Mouse (Mus musculus): ENCODE results near the gene Aifm3. TPM values are rescaled to one million over a fixed set of nuclear protein-coding genes. Genes with fewer than 3 reads are reported as not detected.
"Not testable (repeated sequence)": the region's sequence is repeated elsewhere in the genome, so short reads cannot be mapped to it uniquely, and the experiment has no call there.

Gene Aifm3
- polyA plus RNA-seq, 1 experiment from 2014 or later, result 3.0 TPM

GRCm38 (mm10) chr16:17491896-17492561 lies 2.6 kb downstream of the Aifm3 start:
- DNase-seq (ENCODE audit: low spot score, missing footprints) (no peak), ATAC-seq (ENCODE audit: low FRiP score) (no peak)
- Histone ChIP-seq H3K27me3 (ENCODE audit: control insufficient read depth, insufficient read depth, low read length) (peaks cover 11% of the 10 kb centered on the region; the same call in 1 of the 2 replicates), H3K4me3 (ENCODE audit: low read depth, low read length) (no peak overlapping the region), H3K9ac (ENCODE audit: low read length) (no peak overlapping the region), H3K4me1 (ENCODE audit: control insufficient read depth, insufficient read depth, low read length) (peaks cover 11% of the 10 kb centered on the region), H3K36me3 (ENCODE audit: control insufficient read depth, insufficient read depth, low read length) (no peaks in the 10 kb centered on the region), H3K4me2 (no peak overlapping the region), H3K27ac (ENCODE audit: low read depth, low read length) (no peak overlapping the region), H3K9me3 (ENCODE audit: control insufficient read depth, low read length) (no peaks in the 10 kb centered on the region)
- 72% methylated on average over 5 of the region's 5 CpGs for WGBS

GRCm38 (mm10) chr16:17496499-17497305 lies 7.3 kb downstream of the Aifm3 start:
- Histone ChIP-seq H3K9me3 (ENCODE audit: control insufficient read depth, low read length) (no peaks in the 10 kb centered on the region), H3K36me3 (ENCODE audit: control insufficient read depth, insufficient read depth, low read length) (no peaks in the 10 kb centered on the region), H3K27ac (ENCODE audit: low read depth, low read length) (no peak overlapping the region), H3K4me1 (ENCODE audit: control insufficient read depth, insufficient read depth, low read length) (peaks cover 8% of the 10 kb centered on the region), H3K4me2 (no peak overlapping the region), H3K4me3 (ENCODE audit: low read depth, low read length) (no peak overlapping the region), H3K9ac (ENCODE audit: low read length) (no peak overlapping the region), H3K27me3 (ENCODE audit: control insufficient read depth, insufficient read depth, low read length) (no peaks in the 10 kb centered on the region)
- WGBS, result 68% methylated on average over 2 of the region's 2 CpGs
- DNase-seq (ENCODE audit: low spot score, missing footprints), result no peak
- ATAC-seq (ENCODE audit: low FRiP score), result no peak

- Histone ChIP-seq H3K4me3 (ENCODE audit: low read depth, low read length) (no peak overlapping the region), H3K4me1 (ENCODE audit: control insufficient read depth, insufficient read depth, low read length) (peaks cover 8% of the 10 kb centered on the region), H3K36me3 (ENCODE audit: control insufficient read depth, insufficient read depth, low read length) (no peaks in the 10 kb centered on the region), H3K27ac (ENCODE audit: low read depth, low read length) (peak overlapping the region; percentile 14; the same call in 1 of the 2 replicates), H3K4me2 (peak overlapping the region; percentile 15; the same call in 1 of the 2 replicates), H3K9me3 (ENCODE audit: control insufficient read depth, low read length) (no peaks in the 10 kb centered on the region), H3K9ac (ENCODE audit: low read length) (peak overlapping the region; percentile 44; the same call in 1 of the 2 replicates), H3K27me3 (ENCODE audit: control insufficient read depth, insufficient read depth, low read length) (no peaks in the 10 kb centered on the region)
- ATAC-seq (ENCODE audit: low FRiP score), result peak; percentile 94
- 11% methylated on average over 10 of the region's 10 CpGs for WGBS
- peak; percentile 90 for DNase-seq (ENCODE audit: low spot score, missing footprints)
These were observed 10.0 kb downstream of the Aifm3 start for GRCm38 (mm10) chr16:17499249-17499883.

GRCm38 (mm10) chr16:17502681-17503080 lies 13.3 kb downstream of the Aifm3 start:
- H3K27me3 ChIP-seq (ENCODE audit: control insufficient read depth, insufficient read depth, low read length), result no peaks in the 10 kb centered on the region
- H3K4me1 ChIP-seq (ENCODE audit: control insufficient read depth, insufficient read depth, low read length), result peaks cover 8% of the 10 kb centered on the region
- no peak overlapping the region for H3K4me2 ChIP-seq
- DNase-seq (ENCODE audit: low spot score, missing footprints) (no peak), ATAC-seq (ENCODE audit: low FRiP score) (no peak)
- no peaks in the 10 kb centered on the region for H3K36me3 ChIP-seq (ENCODE audit: control insufficient read depth, insufficient read depth, low read length)
- H3K9ac ChIP-seq (ENCODE audit: low read length), result no peak overlapping the region
- no peaks in the 10 kb centered on the region for H3K9me3 ChIP-seq (ENCODE audit: control insufficient read depth, low read length)
- no peak overlapping the region for H3K4me3 ChIP-seq (ENCODE audit: low read depth, low read length)
- 88% methylated on average over 4 of the region's 4 CpGs for WGBS
- no peak overlapping the region for H3K27ac ChIP-seq (ENCODE audit: low read depth, low read length)

- DNase-seq (ENCODE audit: low spot score, missing footprints), result no peak
These were observed 17.7 kb downstream of the Aifm3 start for GRCm38 (mm10) chr16:17507018-17507552.

GRCm38 (mm10) chr16:17508031-17508430 lies 18.6 kb downstream of the Aifm3 start:
- peak overlapping the region; percentile 76 for H3K4me3 ChIP-seq (ENCODE audit: low read depth, low read length)
- peak; percentile 1; the same call in 1 of the 2 replicates for ATAC-seq (ENCODE audit: low FRiP score)
- WGBS, result 35% methylated on average over 3 of the region's 3 CpGs
- H3K4me1 ChIP-seq (ENCODE audit: control insufficient read depth, insufficient read depth, low read length), result peaks cover 10% of the 10 kb centered on the region
- H3K9me3 ChIP-seq (ENCODE audit: control insufficient read depth, low read length); H3K27me3 ChIP-seq (ENCODE audit: control insufficient read depth, insufficient read depth, low read length); H3K36me3 ChIP-seq (ENCODE audit: control insufficient read depth, insufficient read depth, low read length); DNase-seq (ENCODE audit: low spot score, missing footprints): not testable (repeated sequence)
- H3K9ac ChIP-seq (ENCODE audit: low read length), result peak overlapping the region; percentile 87
- H3K4me2 ChIP-seq, result peak overlapping the region; percentile 78
- H3K27ac ChIP-seq (ENCODE audit: low read depth, low read length), result peak overlapping the region; percentile 68; the same call in 1 of the 2 replicates

More at GRCm38 (mm10) chr16:17507018-17507552, 17.7 kb downstream of the Aifm3 start:
- no peaks in the 10 kb centered on the region for H3K9me3 ChIP-seq (ENCODE audit: control insufficient read depth, low read length)
- peaks cover 10% of the 10 kb centered on the region for H3K4me1 ChIP-seq (ENCODE audit: control insufficient read depth, insufficient read depth, low read length)
- no peak overlapping the region for H3K9ac ChIP-seq (ENCODE audit: low read length)
- H3K27ac ChIP-seq (ENCODE audit: low read depth, low read length), result no peak overlapping the region
- H3K4me3 ChIP-seq (ENCODE audit: low read depth, low read length), result no peak overlapping the region
- H3K36me3 ChIP-seq (ENCODE audit: control insufficient read depth, insufficient read depth, low read length), result no peaks in the 10 kb centered on the region
- H3K4me2 ChIP-seq, result no peak overlapping the region
- no peak for ATAC-seq (ENCODE audit: low FRiP score)
- H3K27me3 ChIP-seq (ENCODE audit: control insufficient read depth, insufficient read depth, low read length), result no peaks in the 10 kb centered on the region
- WGBS, result 90% methylated on average over 5 of the region's 5 CpGs

- peaks cover 4% of the 10 kb centered on the region; the same call in 1 of the 2 replicates for H3K36me3 ChIP-seq (ENCODE audit: control insufficient read depth, insufficient read depth, low read length)
- DNase-seq (ENCODE audit: low spot score, missing footprints) (peak; percentile 99), ATAC-seq (ENCODE audit: low FRiP score) (peak; percentile 98)
- peak within 1 kb of the TSS; percentile 78 for H3K4me2 ChIP-seq
- no peaks in the 10 kb centered on the region for H3K27me3 ChIP-seq (ENCODE audit: control insufficient read depth, insufficient read depth, low read length)
- WGBS, result under 1% methylated on average over 50 of the region's 50 CpGs
- no peaks in the 10 kb centered on the region for H3K9me3 ChIP-seq (ENCODE audit: control insufficient read depth, low read length)
- peak within 1 kb of the TSS; percentile 68 for H3K27ac ChIP-seq (ENCODE audit: low read depth, low read length)
- peaks cover 10% of the 10 kb centered on the region for H3K4me1 ChIP-seq (ENCODE audit: control insufficient read depth, insufficient read depth, low read length)
- peak within 1 kb of the TSS; percentile 87 for H3K9ac ChIP-seq (ENCODE audit: low read length)
- H3K4me3 ChIP-seq (ENCODE audit: low read depth, low read length), result peak within 1 kb of the TSS; percentile 76
These were observed 19.3 kb downstream of the Aifm3 start, which contains the start of gene Lztr1 for GRCm38 (mm10) chr16:17508546-17509239. Gene Lztr1, plus strand, starts transcription at chr16:17508688.

GRCm38 (mm10) chr16:17509240-17509597 lies 19.8 kb downstream of the Aifm3 start:
- H3K4me3 ChIP-seq (ENCODE audit: low read depth, low read length), result peak overlapping the region; percentile 76
- no peak overlapping the region for H3K27ac ChIP-seq (ENCODE audit: low read depth, low read length)
- no peaks in the 10 kb centered on the region for H3K27me3 ChIP-seq (ENCODE audit: control insufficient read depth, insufficient read depth, low read length)
- WGBS, result 14% methylated on average over 9 of the region's 9 CpGs
- H3K9ac ChIP-seq (ENCODE audit: low read length), result peak overlapping the region; percentile 87
- peaks cover 10% of the 10 kb centered on the region for H3K4me1 ChIP-seq (ENCODE audit: control insufficient read depth, insufficient read depth, low read length)
- ATAC-seq (ENCODE audit: low FRiP score) (no peak), DNase-seq (ENCODE audit: low spot score, missing footprints) (peak; percentile 88)
- H3K9me3 ChIP-seq (ENCODE audit: control insufficient read depth, low read length), result no peaks in the 10 kb centered on the region
- H3K4me2 ChIP-seq, result peak overlapping the region; percentile 78
- peaks cover 4% of the 10 kb centered on the region; the same call in 1 of the 2 replicates for H3K36me3 ChIP-seq (ENCODE audit: control insufficient read depth, insufficient read depth, low read length)

Data from midbrain, embryonic 11.5 days (tissue).